Mouse (Mus musculus) natural killer cell, adult 2 months (primary cell): Measurements from ENCODE around the gene Rgs8.

Experiments used
- DNase-seq, 2 experiments: peaks; one replicate each; pipeline ENCODE4 v3.0.0; 2022; ENCODE audit warnings: low spot score in 2 of 2

The Rgs8 gene

GRCm38 (mm10) chr1:153704174-153704573, 51.3 kb downstream of the Rgs8 start:
- DNase-seq: no peak

DNA sequence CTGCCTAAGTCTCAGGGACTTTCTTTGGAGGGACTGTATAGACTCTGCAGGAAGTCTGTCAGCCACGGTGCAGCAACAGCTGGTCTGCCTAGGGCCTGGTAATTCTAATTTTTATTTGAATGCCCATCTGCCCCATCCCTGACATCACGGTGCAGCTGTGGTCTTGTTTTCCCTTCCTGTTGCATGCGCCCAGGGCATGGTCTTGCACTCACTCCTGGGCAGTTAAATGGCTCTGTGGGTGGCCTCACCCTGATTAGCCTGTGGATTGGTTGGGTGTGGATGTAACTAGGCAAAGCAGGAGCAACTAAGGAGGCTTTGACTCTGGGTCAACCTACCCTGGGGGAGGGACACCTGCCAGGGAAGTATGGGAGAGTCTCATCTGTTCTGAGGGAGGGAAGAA, 52.2 kb downstream of the Rgs8 start:
- DNase-seq: no peak

- DNase-seq: peak in 1 of 2 experiments; percentile 16
Observed at GRCm38 (mm10) chr1:153708626-153709025, 55.8 kb downstream of the Rgs8 start.

- DNase-seq: peak; percentile 73 to 75
Observed at GRCm38 (mm10) chr1:153709451-153709850, 56.6 kb downstream of the Rgs8 start.

- DNase-seq: no peak
Observed at GRCm38 (mm10) chr1:153711544-153712262, 58.9 kb downstream of the Rgs8 start.

DNA sequence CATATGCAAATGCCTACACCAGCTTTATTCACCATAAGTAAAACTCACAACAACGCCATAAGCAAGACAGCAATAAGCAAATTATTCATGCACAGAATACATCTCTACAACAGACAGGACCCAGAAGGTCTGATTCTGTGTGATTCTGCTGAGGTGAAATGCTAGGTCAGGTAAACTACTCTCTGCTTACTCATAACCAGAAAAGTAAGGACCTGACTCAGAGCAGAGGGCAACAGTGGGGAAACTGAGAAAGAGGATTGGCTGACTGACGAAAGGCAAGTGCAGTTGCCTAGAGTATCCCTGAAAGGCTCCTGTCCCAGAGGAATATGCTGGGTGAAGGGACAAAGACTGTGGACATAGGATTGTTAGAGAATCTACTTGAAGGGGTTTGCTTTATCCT, 59.8 kb downstream of the Rgs8 start:
- DNase-seq: no peak

DNA sequence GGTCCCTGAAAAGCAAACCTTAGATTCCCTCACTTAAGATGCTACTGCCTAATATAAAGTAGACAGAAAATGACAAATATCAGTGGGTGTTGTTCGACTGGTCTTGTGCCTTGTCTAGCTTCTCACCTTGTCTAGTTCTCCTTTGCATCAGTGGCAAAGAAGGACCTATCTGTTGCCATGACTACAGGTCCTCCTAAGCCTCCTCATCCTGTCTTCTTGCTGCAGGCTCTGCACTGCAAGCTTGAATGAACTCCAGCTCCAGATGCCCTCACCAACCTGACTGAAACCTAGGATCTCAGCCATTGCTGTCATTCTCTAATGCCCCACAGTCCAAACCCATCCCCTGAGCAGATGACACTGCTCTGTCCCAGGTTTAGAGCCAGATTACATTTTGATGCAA, 65.2 kb downstream of the Rgs8 start:
- DNase-seq: no peak

DNA sequence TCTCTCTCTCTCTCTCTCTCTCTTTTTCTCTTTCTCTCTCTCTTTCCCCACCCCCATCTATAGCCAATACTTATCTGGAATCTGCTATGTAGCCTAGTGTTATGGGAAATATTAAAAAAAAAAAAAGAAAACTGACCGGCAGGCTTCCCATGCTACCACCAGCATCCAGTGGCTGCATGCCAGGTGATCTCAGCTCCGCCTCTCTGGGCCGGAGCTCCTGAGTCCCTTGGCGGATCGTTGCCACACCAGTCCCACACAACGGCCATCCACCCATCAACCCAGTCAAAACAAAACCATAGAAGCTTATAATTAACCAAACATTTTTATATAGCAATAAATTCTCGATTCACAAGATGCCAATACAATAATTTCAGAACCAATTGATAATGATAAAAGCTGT, 68.1 kb downstream of the Rgs8 start:
- no peak for DNase-seq

DNA sequence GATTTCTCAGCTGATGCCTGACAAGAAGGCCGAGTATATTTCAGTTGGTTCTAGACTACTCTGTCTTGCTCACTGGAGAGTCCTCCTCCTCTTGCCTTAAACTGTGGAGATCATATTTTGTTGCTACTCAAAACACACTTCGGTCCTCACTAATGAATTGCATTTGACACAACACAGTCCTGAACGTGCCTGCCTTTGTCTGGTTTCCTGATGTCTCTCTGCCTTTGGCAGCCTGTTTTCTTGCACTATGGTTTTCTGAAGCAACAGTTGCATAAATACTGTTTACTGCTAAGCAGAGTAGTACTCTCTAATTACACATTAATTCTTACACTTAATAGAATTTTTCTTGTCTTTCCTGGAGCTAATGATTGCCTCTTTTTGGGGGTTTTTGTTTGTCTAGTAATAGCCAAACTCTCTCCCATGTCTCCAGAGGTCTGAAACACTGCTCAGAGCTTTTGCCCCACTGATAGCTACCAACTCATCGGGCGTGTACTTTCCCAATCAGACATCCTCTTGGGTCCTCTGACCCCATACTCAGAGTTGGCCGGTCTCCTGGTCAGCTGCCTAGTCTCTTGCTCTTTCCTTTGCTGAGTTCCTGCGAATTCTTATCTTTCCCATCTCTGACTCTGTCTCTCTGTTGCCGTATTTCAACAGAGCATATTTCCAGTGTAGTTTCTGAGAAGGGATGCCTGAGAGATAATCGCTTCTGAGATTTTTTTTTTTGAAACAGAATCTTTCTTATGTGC, 68.9 kb downstream of the Rgs8 start:
- no peak for DNase-seq

DNA sequence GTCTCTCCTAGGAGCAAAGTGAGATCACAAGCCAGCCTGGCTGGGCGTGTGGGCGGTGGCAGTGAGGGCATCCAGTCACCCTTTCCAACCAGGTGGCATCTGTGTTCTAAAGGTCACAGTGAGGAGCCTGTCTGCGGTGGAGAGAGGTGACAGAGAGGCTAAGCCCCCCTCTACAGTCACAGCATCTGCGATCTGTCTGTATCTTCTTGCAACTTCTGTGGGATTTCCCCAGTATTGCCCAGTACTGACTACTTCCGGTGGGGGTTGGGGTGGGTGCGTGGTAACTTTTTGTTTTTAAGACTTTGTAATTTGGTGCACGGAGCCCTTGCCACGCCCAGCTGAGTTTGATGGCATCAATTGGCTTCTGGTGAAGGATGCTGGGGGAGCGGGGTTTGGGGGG, 70.6 kb downstream of the Rgs8 start:
- peak; percentile 83 to 89 for DNase-seq

GRCm38 (mm10) chr1:153726636-153727035, 73.8 kb downstream of the Rgs8 start:
- DNase-seq: peak; percentile 53 to 75

GRCm38 (mm10) chr1:153729806-153730205, 77.0 kb downstream of the Rgs8 start:
- DNase-seq: no peak

GRCm38 (mm10) chr1:153730671-153731070, 77.8 kb downstream of the Rgs8 start:
- DNase-seq: no peak

DNA sequence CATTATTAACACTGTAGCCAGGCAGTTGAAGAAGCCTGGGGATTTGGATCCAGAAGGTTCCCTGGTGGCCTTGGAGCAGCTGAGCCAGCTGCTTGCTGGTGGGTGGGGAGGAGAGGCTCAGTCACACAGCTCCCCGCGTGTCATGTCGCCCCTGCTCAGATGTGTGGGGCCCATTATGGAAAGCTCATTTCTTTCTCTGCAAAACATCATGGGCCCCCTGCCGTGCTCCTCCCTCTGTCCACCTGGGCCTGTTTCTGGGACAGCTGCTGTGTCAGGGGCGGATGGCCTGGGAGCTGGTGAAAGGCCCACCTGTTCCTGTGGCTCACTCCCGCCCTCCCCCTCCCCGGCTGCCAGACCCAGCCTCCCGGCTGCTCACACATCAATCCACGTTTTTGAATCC, 80.4 kb downstream of the Rgs8 start:
- no peak for DNase-seq

DNA sequence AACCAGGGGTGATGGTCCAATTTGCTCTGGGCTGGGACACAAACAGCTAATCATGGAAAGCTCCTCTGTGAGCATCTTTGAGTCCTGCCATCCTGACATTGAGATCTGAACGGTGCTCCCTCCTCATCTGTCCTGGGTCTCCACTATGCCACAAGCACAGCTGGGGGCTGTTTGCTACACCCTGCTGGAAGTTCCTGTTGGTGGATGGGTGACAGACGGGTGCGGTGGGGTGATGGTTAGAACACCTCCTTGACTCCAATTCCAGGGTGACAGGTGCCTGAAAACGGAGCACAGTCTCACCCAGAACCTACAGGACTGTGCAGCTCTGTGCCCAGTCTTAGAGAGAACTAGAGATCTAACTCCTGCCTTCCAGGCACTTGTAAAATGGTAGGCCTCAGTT, 82.0 kb downstream of the Rgs8 start:
- no peak for DNase-seq

- DNase-seq: no peak
Observed at GRCm38 (mm10) chr1:153736096-153736495, 83.3 kb downstream of the Rgs8 start.

DNA sequence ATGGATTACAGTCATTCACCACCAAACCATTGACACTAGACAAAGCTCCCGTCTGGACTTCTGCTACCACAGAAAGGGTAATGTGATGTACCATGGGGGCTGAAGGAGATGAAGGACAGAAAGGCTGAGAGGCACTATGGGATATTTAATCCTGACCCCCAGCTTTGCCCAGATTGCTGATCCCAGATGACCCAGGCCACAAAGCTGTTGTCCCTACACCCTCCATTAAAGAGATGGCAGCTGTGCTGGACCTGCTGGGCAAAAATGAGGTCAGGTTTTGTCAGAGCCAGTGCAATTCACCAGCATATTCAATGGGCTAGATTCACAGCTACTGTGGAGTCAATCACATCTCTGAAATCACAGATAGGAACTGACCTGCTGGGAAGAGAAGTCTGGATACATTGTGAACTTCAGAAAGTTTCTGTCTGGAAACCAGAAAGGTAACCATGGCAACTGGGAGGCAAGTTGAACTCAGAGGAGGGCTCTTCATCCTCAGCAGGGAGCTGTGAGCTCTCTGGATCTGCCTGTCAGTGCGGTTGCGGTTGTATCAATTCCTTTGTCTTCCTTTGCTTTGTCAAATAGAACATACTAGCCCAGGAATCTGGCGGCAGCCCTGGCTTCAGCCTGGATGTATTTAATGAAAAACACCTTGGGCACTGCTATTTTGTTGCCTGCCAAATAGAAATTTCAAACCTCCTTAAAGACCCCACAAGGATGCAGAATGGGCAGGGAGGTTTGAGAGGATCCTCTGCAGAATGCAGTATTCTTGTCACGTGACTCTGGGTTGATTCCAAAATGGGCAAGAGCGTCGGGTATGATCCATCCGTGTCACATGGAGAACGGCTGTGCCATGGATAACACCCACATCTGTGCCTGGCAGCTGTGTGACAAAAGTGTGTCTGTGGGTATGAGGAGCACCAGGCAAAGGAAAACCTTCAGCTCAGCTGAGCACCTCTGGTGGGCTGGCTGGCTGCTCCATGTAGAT, 84.6 kb downstream of the Rgs8 start:
- no peak for DNase-seq

GRCm38 (mm10) chr1:153739437-153740015, 86.7 kb downstream of the Rgs8 start:
- no peak for DNase-seq

DNA sequence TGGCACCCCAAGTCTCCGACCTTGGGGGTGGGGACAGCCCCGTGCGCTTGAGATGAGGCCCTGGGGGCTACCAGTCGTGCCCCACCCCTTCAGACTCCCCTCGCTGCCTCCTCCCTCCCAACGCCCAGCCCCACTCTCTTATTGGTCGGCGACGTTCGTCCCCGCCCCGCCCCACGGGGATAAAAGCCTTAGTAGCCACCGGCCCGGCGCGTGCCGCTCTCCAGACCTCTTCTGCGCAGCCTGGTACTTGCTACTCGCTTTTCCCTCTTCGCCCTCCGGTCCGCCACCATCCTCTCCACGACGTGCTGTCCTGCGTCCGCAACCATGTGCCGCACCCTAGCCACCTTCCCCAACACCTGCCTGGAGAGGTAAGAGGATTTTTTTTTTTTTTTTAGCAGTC, 87.3 kb downstream of the Rgs8 start, which contains the start of gene Rgs16:
Gene Rgs16 (plus strand): TSS at position 205 of the 400 bp plus-strand sequence.
- DNase-seq: peak; percentile 72 to 74

DNA sequence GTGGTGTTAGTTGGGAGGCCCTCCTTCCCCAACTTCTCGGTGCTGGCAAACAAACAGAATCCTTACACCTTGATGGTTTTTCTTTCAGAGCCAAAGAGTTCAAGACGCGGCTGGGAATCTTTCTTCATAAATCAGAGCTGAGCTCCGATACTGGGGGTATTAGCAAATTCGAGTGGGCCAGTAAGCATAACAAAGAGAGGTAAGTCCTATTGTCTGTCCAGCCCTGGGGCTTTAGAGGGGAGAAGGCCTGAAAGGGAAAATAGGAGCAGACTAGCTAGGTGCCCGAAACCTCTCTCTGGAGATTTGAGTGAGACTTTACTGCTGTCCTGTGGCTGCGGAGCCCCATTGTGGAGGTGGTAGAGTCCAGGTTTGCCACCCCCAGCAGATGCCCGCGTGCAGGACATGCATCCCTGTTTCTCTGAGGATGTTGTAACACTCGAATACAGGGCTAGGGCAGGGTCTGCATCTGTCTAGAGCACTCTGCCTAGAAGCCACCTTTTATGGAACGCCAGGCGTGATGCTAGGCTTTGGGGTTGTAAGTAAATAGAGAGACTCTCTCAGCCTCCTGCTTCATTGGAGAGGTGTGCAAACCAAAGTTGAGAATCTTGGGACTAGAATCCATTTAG, 88.1 kb downstream of the Rgs8 start:
- DNase-seq: no peak
